Mouse (Mus musculus): ENCODE results near the gene Crlf3.

Crlf3 gene

DNA sequence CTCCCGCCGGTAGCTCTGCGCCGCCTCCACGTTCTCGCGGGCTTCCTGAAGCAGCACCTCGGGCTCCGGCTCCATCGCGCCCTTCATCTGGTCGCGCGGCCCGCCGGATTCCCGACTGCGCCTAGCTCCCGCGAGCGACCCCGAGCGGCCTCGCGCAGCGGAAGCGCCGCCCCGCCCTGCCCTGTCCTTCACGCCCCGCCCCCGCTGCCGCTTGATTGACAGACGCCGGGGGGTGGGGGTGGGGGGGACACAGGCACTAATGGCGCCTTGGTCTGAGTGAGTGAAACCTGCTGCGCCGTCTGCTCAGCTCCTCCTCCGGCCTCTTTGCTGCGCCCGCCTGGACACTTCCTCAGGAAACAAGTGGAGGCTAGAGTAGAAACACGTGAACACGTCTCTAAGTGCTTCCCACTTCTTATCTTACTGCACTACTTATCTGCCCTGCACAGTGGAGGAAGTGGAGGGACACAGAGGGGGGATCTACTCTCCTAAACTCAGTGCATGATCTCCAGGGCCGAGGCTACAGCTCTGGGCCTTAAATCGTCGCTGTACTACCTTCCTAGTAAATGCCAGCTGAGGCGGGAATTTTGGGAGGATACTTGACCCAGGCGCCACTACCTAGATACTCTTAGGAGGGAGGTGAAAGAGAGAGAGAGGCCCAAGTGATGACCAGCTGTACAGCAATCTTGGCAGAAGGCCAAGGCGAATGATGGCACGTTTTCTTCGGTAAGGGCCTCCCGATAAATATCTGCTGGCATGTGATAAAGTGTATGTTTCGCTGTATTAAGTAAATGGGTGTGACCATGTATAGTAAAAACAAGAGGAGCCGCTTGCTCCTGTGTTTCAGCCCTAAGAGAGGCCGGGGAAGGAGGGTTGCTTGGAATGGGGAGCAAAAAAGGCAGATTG, at the start of gene Crlf3:
Gene Crlf3, minus strand, starts transcription at position 166 of the 903 bp plus-strand sequence.
- peak; percentile 96 for DNase-seq (ENCODE audit: low spot score)

DNA sequence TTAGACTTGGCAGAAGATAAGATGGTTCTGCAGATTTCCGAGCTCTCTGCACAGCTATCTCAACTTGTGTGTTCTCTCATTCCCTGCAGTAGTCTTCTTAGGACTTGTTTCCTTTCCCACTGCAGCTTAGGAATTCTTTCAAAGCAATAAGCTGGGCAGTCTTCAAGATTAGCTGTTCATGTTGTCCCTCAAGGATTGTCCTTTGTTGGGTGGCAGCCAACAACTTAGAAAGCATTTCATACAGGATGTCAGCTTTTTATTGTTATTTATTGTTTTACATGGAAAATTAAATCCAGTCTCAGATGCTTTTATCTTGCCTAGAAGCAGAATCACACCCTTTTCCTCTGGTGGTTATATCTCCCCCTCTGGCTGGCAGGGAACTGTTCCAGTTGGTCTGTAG, 35.6 kb upstream of the Crlf3 start:
- no peak for DNase-seq (ENCODE audit: low spot score)

GRCm38 (mm10) chr11:80104407-80104806, 23.6 kb upstream of the Crlf3 start:
- DNase-seq (ENCODE audit: low spot score) = no peak

DNA sequence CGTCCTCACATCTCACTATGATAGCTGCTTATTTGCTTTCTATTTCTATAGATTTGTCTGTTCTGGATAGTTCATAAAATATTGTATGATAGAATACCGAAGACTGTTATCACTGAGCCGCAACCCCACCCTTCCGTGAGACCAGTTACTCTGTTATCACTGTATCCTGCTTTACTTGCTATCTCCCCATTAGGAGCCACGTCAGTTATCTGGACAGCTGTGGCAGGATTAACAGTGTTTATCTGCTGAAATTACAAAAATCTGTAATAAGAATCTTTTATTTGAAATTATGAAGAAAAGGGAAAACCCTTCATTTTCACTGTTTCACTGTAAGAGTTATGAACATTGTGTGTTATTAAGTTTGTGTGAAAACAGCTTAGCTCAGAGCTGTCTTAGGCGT, 20.5 kb upstream of the Crlf3 start:
- no peak for DNase-seq (ENCODE audit: low spot score)

DNA sequence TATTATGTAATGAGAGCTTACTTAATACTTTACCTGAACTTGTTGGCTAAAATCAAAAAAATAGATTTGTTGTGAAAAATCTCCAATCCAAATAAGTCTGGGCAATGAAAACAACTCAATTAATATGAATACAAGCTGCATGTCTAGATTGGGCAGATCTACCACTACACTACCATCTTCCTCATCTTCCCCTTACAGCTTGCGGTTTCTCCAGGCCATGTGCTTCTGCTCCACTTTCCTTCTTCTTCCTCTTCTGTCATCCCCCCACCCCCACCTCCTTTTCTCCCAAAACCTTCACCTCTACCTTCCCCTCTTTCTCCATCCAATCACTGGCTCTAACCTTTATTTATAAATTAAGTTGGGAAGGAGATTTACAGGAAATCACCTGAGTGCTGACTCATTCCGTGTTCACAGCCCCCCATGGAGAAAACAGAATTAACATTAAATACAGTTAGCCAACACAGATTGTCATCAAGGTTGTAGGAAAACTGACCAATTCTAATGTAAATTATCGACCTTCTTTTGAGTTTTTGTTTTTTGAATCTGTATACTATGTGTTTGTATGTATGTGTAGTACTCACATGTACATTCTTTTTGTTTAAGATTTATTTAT, 17.8 kb upstream of the Crlf3 start:
- DNase-seq (ENCODE audit: low spot score) = no peak

GRCm38 (mm10) chr11:80090555-80091164, 9.9 kb upstream of the Crlf3 start:
- no peak for DNase-seq (ENCODE audit: low spot score)

GRCm38 (mm10) chr11:80089817-80090214, 9.0 kb upstream of the Crlf3 start:
- DNase-seq (ENCODE audit: low spot score) = peak; percentile 26

DNA sequence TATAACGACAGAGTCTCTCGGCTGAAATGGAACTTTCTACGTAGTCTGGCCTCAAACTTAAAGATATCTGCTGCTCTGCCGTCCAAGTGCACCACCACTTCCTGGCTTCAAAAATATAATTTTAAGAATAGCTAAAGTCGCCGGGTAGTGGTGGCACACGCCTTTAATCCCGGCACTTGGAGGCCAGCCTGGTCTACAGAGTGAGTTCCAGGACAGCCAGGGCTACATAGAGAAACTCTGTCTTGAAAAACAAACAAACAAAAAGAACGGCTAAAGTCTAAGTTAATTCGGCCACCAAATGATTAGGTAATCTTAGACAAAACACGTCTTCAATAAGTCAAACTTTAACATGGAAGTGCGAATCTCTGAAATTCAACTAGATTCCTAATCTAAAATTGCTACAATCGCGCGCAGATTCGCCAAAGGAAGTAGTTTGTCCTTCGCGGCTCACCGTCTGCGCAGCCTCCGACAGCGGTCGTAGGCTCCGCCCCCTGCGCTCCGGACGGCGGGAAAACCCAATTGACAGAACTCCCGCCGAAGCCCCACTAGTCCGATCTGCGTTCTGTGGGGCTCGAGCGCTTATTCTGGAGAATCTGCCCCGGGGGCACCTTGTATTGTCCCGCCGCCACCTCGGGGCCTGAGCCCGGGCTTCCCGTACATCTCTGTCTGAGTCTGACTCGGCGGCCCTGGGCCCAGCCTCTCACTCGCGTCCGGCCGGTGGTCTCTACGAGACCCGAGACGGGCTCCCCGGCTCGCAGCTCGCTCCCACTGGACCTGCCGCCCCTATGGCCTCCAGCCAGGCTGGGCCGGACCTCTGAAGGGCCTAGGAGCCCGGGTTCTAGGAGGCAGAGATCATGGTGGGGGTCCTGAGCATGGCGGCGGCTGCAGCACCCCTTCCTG, 8.4 kb upstream of the Crlf3 start, which contains the start of gene Atad5:
Gene Atad5, plus strand, starts transcription at position 484 of the 900 bp plus-strand sequence.
- peak; percentile 96 for DNase-seq (ENCODE audit: low spot score)

GRCm38 (mm10) chr11:80086844-80087243, 6.1 kb upstream of the Crlf3 start:
- peak; percentile 95 for DNase-seq (ENCODE audit: low spot score)

DNA sequence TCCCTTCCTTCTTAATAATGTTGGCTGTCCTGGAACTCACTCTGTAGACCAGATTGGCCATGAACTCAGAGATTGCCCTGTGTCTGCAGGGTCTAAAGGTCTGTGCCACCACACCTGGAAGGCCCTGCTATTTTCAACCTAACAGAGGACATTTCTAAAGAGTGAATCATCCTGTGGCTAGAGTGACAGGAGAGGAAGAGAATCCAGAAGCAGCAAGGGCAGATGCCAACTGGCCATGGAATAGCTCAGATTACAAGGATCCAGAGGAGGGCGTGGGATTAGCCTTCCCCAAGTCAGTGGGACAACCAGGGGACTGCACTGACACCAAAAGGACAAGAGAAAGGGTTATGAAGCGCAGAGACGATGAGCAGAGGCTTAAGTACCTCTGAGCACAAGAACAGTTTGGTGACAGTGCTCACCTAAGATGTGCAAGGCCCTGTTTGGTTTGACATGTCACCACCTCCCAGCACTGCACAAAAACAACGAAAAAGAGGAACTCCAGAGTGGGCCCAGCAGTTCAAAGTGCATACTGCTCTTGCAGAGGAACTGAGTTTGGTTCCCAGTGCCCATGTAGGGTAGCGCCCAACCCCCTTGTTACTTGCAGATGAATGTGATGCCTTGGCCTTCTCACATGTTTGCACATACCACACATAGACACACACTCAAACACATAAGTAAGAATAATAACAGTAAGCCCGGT, 4.7 kb upstream of the Crlf3 start:
- DNase-seq (ENCODE audit: low spot score) = no peak

DNA sequence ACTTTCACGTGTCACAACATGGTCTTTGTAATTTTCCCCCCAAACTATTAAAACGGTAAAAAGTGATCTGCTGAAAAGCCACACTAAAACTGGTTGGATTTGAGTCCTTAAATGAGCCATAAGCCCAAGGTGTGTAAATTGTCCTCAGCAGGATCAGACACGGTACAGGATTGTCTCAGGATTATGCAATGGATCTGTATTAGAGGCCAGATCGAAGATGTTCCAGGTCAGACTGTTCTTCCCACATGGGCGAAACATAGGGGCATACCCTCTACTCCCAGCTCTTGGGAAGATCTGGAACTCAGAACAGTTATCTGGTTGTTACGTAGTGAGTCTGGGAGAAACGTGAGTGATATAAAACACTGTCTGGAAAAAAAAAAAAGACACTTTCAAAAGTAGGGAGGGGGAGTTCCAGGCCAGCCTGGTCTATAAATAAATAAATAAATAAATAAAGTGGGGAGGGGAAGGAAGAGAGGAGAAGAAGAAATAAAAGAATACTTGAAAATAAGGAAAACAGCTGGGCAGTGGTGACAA, 1.1 kb upstream of the Crlf3 start:
- no peak for DNase-seq (ENCODE audit: low spot score)

- DNase-seq (ENCODE audit: low spot score) = no peak
Observed at GRCm38 (mm10) chr11:80080381-80080825, 388 bp downstream of the Crlf3 start.

GRCm38 (mm10) chr11:80079751-80080150, 1.0 kb downstream of the Crlf3 start:
- DNase-seq (ENCODE audit: low spot score) = no peak

DNA sequence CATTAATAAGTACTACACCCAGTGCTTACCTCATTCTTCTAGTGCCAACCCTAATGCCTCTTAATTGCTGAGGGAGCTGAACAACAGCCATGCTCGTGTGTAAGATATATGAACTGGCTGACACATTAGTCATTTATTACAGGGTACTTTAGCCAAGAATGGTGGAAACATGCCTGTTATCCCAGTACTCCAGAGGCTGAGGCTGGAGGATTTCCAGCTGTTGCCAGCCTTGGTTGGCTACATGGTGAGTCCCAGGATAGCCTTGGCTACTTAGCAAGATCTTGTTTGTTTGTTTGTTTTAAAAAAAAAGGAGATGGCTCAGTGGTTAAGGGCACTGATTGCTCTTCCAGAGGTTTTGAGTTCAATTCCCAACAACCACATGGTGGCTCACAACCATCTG, 2.0 kb downstream of the Crlf3 start:
- no peak for DNase-seq (ENCODE audit: low spot score)

GRCm38 (mm10) chr11:80077784-80078545, 2.8 kb downstream of the Crlf3 start:
- no peak for DNase-seq (ENCODE audit: low spot score)

GRCm38 (mm10) chr11:80075608-80076277, 5.0 kb downstream of the Crlf3 start:
- no peak for DNase-seq (ENCODE audit: low spot score)

GRCm38 (mm10) chr11:80072365-80072764, 8.4 kb downstream of the Crlf3 start:
- DNase-seq (ENCODE audit: low spot score) = no peak

DNA sequence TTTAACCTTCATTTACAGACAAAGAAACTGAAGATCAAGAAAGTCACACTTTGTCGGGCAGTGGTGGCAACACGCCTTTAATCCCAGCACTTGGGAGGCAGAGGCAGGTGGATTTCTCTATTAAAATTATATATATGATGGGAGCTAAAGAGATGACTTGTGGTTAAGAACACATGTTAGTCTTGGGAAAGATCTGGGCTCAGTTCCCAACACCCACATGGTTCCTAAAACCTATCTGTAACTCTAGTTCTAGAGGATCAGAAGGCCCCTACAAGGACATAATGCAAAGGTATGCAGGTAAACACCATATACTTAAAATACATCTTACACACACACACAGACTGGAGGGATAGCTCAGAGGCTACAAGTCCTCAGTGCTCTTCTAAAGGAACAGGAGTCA, 9.8 kb downstream of the Crlf3 start:
- DNase-seq (ENCODE audit: low spot score) = no peak

DNA sequence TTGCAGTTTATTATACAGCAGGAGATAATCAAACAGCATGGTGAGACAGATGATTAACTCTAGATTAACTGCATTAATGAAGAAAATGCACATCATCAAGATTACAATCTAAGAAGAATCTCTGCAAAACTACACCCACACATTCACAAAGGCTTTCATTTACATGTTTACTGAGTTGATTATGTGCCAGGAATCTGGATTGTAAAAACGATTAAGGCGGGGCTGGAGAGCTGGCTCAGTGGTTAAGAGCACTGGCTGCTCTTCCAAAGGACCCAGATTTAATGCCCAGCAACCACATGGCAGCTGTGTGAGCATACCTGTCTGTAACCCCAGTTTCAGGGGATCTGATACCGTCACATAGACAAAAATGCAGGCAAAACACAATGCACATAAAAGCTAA, 11.0 kb downstream of the Crlf3 start:
- no peak for DNase-seq (ENCODE audit: low spot score)

GRCm38 (mm10) chr11:80067558-80067957, 13.2 kb downstream of the Crlf3 start:
- DNase-seq (ENCODE audit: low spot score) = no peak
